ENCODE assay signal across 14 mouse cellular contexts in the genomic region with DNA sequence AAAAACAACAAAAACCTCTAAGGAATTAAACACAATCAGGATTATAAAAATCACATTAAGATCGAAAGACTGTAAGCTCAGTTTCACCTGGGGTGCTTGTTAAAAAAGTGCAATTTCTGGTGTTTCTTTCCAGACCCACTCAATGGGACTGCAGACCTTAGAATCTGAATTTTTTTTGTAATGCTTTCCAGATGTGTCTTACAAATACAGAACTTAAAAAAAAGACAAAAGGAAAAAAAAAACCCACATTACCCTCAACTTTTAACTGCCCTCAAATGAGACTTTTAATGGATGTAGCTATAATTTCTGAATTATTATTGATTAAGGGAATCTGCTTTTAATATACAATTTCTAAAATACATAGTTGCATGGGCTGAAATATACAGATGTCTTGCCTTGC.
"Had no signal": no experiment of that assay in that cellular context is flagged by ENCODE, and none has a peak within 500 bp of the region (broad histone marks: within the 10 kb centered on the region; RNA-seq: fewer than 3 reads in every experiment).

No protein-coding gene starts in this region.

- DNase-seq: kidney, adult 8-10 months; kidney, postnatal 14 days; kidney, postnatal 4 days; liver, embryonic 13.5 days; lung, postnatal 10 days; lung, postnatal 36 days; thymus, adult 18-20 months; thymus, postnatal 36 days had no signal

- H3K36me3 ChIP-seq: limb, embryonic 13.5 days; liver, embryonic 13.5 days; lung, embryonic 15.5 days; midbrain, embryonic 10.5 days; midbrain, embryonic 13.5 days had no signal

- H3K4me2 ChIP-seq: limb, embryonic 13.5 days; liver, embryonic 13.5 days; lung, embryonic 15.5 days; midbrain, embryonic 13.5 days had no signal

- ATAC-seq: intestine, postnatal 0 days; midbrain, embryonic 13.5 days had no signal

- H3K4me1 ChIP-seq: liver, embryonic 13.5 days; lung, embryonic 15.5 days; megakaryocyte, embryonic 14.5 days; midbrain, embryonic 10.5 days; midbrain, embryonic 13.5 days had no signal

- H3K9me3 ChIP-seq: limb, embryonic 13.5 days; liver, embryonic 13.5 days; lung, embryonic 15.5 days; megakaryocyte, embryonic 14.5 days; midbrain, embryonic 10.5 days; midbrain, embryonic 13.5 days had no signal

- H3K4me3 ChIP-seq: limb, embryonic 13.5 days; liver, embryonic 13.5 days; lung, embryonic 15.5 days; megakaryocyte, embryonic 14.5 days; midbrain, embryonic 10.5 days; midbrain, embryonic 13.5 days had no signal

- H3K27ac ChIP-seq: liver, embryonic 13.5 days; lung, embryonic 15.5 days; midbrain, embryonic 10.5 days; midbrain, embryonic 13.5 days had no signal

- H3K9ac ChIP-seq: limb, embryonic 13.5 days; liver, embryonic 13.5 days; lung, embryonic 15.5 days; midbrain, embryonic 13.5 days had no signal

- H3K27me3 ChIP-seq: liver, embryonic 13.5 days; lung, embryonic 15.5 days; megakaryocyte, embryonic 14.5 days; midbrain, embryonic 13.5 days had no signal
